Mouse (Mus musculus) midbrain, postnatal 0 days (tissue): ENCODE data around the gene Asb4. TPM values are rescaled to one million over a fixed set of nuclear protein-coding genes. Genes with fewer than 3 reads are reported as not detected.

Experiments used
- ATAC-seq: fragments of 200-750 bp; cut with Nextera tagmentation; 2 replicates; pipeline ENCODE4 v1.8.0; 2017; ENCODE audit warnings: moderate number of reproducible peaks, mild to moderate bottlenecking, moderate TSS enrichment, moderate library complexity; ENCODE audit not compliant: low FRiP score
- DNase-seq: peaks from one replicate; pipeline ENCODE4 v3.0.0-alpha.2; 2015; ENCODE audit warnings: low spot score
- H3K27ac ChIP-seq: fragments of 300-500 bp; sonication (generic); 2 replicates; pipeline ENCODE4 v1.5.1; 2014; ENCODE audit warnings: low read depth, mild to moderate bottlenecking, low read length, mixed read lengths
- H3K27me3 ChIP-seq: fragments of 300-500 bp; sonication (generic); 2 replicates; pipeline ENCODE4 v1.6.1; 2014; ENCODE audit warnings: low read length, control low read depth, mixed read lengths; ENCODE audit not compliant: insufficient read depth
- H3K36me3 ChIP-seq: fragments of 300-500 bp; sonication (generic); 2 replicates; pipeline ENCODE4 v1.6.1; 2014; ENCODE audit warnings: low read length, control low read depth, mixed read lengths; ENCODE audit not compliant: insufficient read depth
- H3K4me1 ChIP-seq: fragments of 300-500 bp; sonication (generic); 2 replicates; pipeline ENCODE4 v1.6.1; 2014; ENCODE audit warnings: mild to moderate bottlenecking, control low read depth, antibody characterized with exemption, low read length, mixed read lengths; ENCODE audit not compliant: insufficient read depth
- H3K4me2 ChIP-seq: fragments of 300-500 bp; sonication (generic); 2 replicates; pipeline ENCODE4 v1.6.1; 2014; ENCODE audit warnings: low read depth, mild to moderate bottlenecking, low read length, mixed read lengths; ENCODE audit not compliant: poor library complexity, severe bottlenecking
- H3K4me3 ChIP-seq: fragments of 300-500 bp; sonication (generic); 2 replicates; pipeline ENCODE4 v1.5.1; 2014; ENCODE audit warnings: low read depth, mild to moderate bottlenecking, low read length, moderate library complexity
- H3K9ac ChIP-seq: fragments of 300-500 bp; sonication (generic); replicated peaks from 2 replicates; pipeline ENCODE4 v1.6.1; 2014; ENCODE audit warnings: mild to moderate bottlenecking, low read length, moderate library complexity, mixed read lengths; ENCODE audit not compliant: poor library complexity, severe bottlenecking
- H3K9me3 ChIP-seq: fragments of 300-500 bp; sonication (generic); 2 replicates; pipeline ENCODE4 v1.6.1; 2016; ENCODE audit warnings: low read length, control low read depth
- CTCF ChIP-seq: IDR thresholded peaks from 2 replicates; pipeline ENCODE4 v1.5.1; 2016; ENCODE audit warnings: antibody characterized with exemption, mild to moderate bottlenecking
- WGBS: fragments of 180-500 bp; shearing (Covaris S2); extraction: QIAGEN DNeasy Blood & Tissue Kit; methylation state at CpG from one replicate; pipeline ENCODE4 v1.1.7; 2014; 5-methylcytosine and 5-hydroxymethylcytosine counted together
- polyA plus RNA-seq: library from polyadenylated mRNA; unstranded; fragments of >200 nt; fragmentation: Nextera tagmentation; extraction: Ambion mirVana; gene quantifications from 2 replicates; pipeline ENCODE4 v1.2.1, GENCODE M21; 2015
- total RNA-seq: library from RNA; depleted of rRNA; stranded (reverse); fragments of >200 nt; gene quantifications from 2 replicates; pipeline ENCODE4 v1.2.3, GENCODE M21; 2014; rRNA removed

Gene Asb4
- total and polyA plus RNA-seq, 2 experiments from 2014 or later, result 9.7 to 23.0 TPM

DNA sequence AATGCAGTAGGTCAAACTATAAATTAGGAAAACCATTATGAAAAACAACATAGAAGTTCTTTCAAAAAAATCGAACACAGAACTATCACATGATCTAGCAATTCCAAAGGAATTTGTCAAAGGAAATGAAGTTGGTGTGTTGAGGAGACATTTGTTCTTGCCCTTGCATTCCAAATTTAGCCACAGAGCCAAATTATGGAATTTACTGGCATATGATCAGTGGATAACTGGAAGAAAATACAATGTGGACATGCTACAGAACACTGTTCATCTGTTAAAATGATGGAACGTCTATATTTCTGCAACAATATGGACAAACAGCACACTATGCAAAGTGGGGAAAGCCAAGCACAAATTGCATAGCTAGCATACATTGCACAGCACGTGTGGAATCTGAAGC is 72.7 kb downstream of the Asb4 start:
- DNase-seq (no peak), ATAC-seq (no peak)
- no peaks in the 10 kb centered on the region for H3K4me1 ChIP-seq
- H3K9ac ChIP-seq, result no peak overlapping the region
- H3K4me3 ChIP-seq, result no peak overlapping the region
- H3K27ac ChIP-seq, result no peak overlapping the region
- WGBS, result 90% methylated on average over 3 of the region's 3 CpGs
- no peaks in the 10 kb centered on the region for H3K36me3 ChIP-seq
- no peaks in the 10 kb centered on the region for H3K27me3 ChIP-seq
- TF ChIP-seq CTCF, result no peak
- no peak overlapping the region for H3K4me2 ChIP-seq
- no peaks in the 10 kb centered on the region for H3K9me3 ChIP-seq

- H3K27me3 ChIP-seq, result no peaks in the 10 kb centered on the region
- H3K9me3 ChIP-seq, result no peaks in the 10 kb centered on the region
- ATAC-seq (peak; percentile 78), DNase-seq (peak; percentile 27)
- TF ChIP-seq CTCF, result no peak
- no peaks in the 10 kb centered on the region for H3K4me1 ChIP-seq
- 54% methylated on average over 10 of the region's 10 CpGs for WGBS
- H3K4me2 ChIP-seq, result no peak overlapping the region
- H3K36me3 ChIP-seq, result no peaks in the 10 kb centered on the region
- H3K27ac ChIP-seq, result no peak overlapping the region
- no peak overlapping the region for H3K4me3 ChIP-seq
- H3K9ac ChIP-seq, result no peak overlapping the region
Observed at GRCm38 (mm10) chr6:5470480-5471318, 87.5 kb downstream of the Asb4 start.

- H3K4me2 ChIP-seq, result no peak overlapping the region
- H3K27ac ChIP-seq, result no peak overlapping the region
- no peak overlapping the region for H3K9ac ChIP-seq
- H3K4me1 ChIP-seq, result no peaks in the 10 kb centered on the region
- H3K4me3 ChIP-seq, result no peak overlapping the region
- no peaks in the 10 kb centered on the region for H3K36me3 ChIP-seq
- no peak for TF ChIP-seq CTCF
- no peak for DNase-seq
- no peaks in the 10 kb centered on the region for H3K9me3 ChIP-seq
- H3K27me3 ChIP-seq, result no peaks in the 10 kb centered on the region
- WGBS, result 93% methylated on average over 2 of the region's 2 CpGs
- no peak for ATAC-seq
Observed at GRCm38 (mm10) chr6:5472692-5473091, 89.5 kb downstream of the Asb4 start.

GRCm38 (mm10) chr6:5474021-5474420 is 90.8 kb downstream of the Asb4 start:
- 63% methylated on average over 1 of the region's 1 CpGs for WGBS
- H3K27ac ChIP-seq, result no peak overlapping the region
- no peaks in the 10 kb centered on the region for H3K27me3 ChIP-seq
- ATAC-seq, result no peak
- H3K4me2 ChIP-seq, result no peak overlapping the region
- no peak overlapping the region for H3K9ac ChIP-seq
- no peak for DNase-seq
- TF ChIP-seq CTCF, result no peak
- H3K4me3 ChIP-seq, result no peak overlapping the region
- H3K4me1 ChIP-seq, result no peaks in the 10 kb centered on the region
- H3K9me3 ChIP-seq, result no peaks in the 10 kb centered on the region
- H3K36me3 ChIP-seq, result no peaks in the 10 kb centered on the region

- Histone ChIP-seq H3K4me3 (no peak overlapping the region), H3K27ac (no peak overlapping the region), H3K36me3 (no peaks in the 10 kb centered on the region), H3K9ac (no peak overlapping the region), H3K9me3 (no peaks in the 10 kb centered on the region), H3K4me1 (no peaks in the 10 kb centered on the region), H3K4me2 (no peak overlapping the region), H3K27me3 (no peaks in the 10 kb centered on the region)
- WGBS, result 93% methylated on average over 2 of the region's 2 CpGs
- TF ChIP-seq CTCF, result no peak
- DNase-seq (no peak), ATAC-seq (no peak)
Observed at GRCm38 (mm10) chr6:5481066-5481465, 97.9 kb downstream of the Asb4 start.

- no peak overlapping the region for H3K4me2 ChIP-seq
- no peaks in the 10 kb centered on the region for H3K27me3 ChIP-seq
- no peak overlapping the region for H3K4me3 ChIP-seq
- no peak overlapping the region for H3K9ac ChIP-seq
- DNase-seq (no peak), ATAC-seq (no peak)
- H3K27ac ChIP-seq, result no peak overlapping the region
- H3K9me3 ChIP-seq, result no peaks in the 10 kb centered on the region
- H3K4me1 ChIP-seq, result no peaks in the 10 kb centered on the region
- TF ChIP-seq CTCF, result no peak
- 58% methylated on average over 3 of the region's 3 CpGs for WGBS
- no peaks in the 10 kb centered on the region for H3K36me3 ChIP-seq
Observed at GRCm38 (mm10) chr6:5482270-5482783, 99.1 kb downstream of the Asb4 start.

Other genes with a start within 250 kb of the Asb4 start
- 1.2 TPM in 1 of 2 replicates, not detected in the other for gene Pon1, start 189.4 kb upstream of the Asb4 start, total RNA-seq
- gene Pon1, start 189.4 kb upstream of the Asb4 start, polyA plus RNA-seq, result not detected in 2 replicates
- 0.99 and 4.7 TPM in 2 replicates for gene Pon3, start 127.1 kb upstream of the Asb4 start, total RNA-seq
- gene Pon3, start 127.1 kb upstream of the Asb4 start, polyA plus RNA-seq, result 3.0 and 4.0 TPM in 2 replicates
- gene Pon2, start 84.9 kb upstream of the Asb4 start, total RNA-seq, result 21.1 TPM in 2 replicates
- gene Pon2, start 84.9 kb upstream of the Asb4 start, polyA plus RNA-seq, result 29.9 and 30.8 TPM in 2 replicates
- 0.99 and 1.0 TPM in 2 replicates for gene Pdk4, start 112.9 kb downstream of the Asb4 start, total RNA-seq
- gene Pdk4, start 112.9 kb downstream of the Asb4 start, polyA plus RNA-seq, result 2.1 and 2.5 TPM in 2 replicates